Mouse (Mus musculus): ENCODE data around the gene Olfr798.

Gene Olfr798

DNA sequence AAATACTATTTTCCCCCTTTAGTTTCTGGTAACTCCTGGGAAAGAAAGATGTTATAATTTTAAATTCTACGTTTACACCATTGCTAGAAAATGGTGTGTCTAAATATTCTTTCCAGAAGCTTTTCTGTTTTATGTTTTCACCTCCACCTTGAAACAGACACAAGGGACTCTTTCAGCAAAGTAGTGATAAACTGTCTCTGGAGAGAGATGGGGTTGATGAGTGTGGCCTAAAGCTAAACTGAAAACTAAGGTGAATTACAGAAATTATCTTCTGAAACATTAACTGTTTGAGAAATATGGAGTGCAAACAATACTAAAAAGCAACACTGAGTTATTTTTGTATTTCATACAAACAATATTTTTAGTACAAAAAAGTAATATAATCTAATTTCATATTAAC is at the start of gene Olfr798:
Olfr798 (minus strand) TSS at position 101 of the 400 bp plus-strand sequence.
- no peak for DNase-seq (ENCODE audit: low read depth)

DNA sequence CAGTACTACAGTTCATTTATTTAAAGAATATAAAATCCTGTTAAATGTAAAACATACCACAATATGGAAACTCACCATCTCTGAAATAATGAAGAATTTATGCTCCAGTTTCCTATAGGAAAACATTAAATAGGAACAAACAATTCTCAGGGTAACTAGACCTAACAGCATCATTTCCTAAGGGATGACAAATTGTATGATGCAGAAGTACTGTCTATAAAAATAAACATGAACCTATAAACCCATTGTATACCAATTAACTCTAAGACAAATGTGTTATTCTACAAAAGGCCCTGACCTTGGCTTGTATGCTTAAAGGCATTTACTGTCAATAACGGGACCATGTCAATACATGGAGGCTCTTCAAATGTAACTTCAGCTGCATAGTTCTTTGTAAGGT is 46.0 kb upstream of the Olfr798 start, which contains the start of gene Olfr801:
Olfr801 (minus strand) TSS at position 101 of the 400 bp plus-strand sequence.
- DNase-seq (ENCODE audit: low read depth), result no peak

DNA sequence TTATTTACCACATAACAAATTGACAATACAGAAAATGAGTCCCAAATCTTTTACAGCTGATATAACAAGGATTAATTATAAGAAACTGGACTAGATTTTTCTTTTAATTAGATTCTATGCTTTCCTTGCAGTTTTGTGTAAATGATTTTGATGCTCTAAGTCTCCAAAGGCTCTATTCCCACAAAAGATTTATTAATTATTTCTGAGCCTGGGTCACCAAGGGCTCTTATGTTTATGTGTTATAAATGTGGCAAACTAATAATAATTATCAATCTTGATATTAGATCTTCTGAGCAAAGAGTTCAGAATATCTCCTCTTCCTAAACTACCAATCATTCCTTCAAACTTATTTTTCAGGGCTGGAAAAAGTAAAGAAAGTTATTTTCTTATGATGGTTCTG is 29.7 kb upstream of the Olfr798 start, which contains the start of gene Olfr800:
Olfr800 (plus strand) TSS at position 301 of the 400 bp plus-strand sequence.
- no peak for DNase-seq (ENCODE audit: low read depth)

DNA sequence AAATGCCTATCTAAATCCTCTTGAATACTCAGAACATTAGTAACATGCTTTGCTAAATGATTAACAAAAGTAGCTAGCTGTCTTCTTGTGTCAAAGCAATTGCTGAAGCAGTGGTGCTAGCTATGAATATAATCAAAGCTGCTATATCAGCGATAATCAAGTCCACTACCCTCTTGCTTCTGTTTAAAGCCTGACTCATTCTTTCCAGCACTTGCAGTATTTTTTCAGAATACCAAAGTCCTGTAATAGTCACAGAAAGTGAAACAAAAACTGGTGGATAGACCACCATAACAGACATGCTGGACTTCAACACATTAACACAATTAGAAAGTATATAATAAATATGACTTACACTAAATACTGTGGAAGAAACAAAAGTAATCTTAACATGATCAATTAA is 24.0 kb upstream of the Olfr798 start:
- no peak for DNase-seq (ENCODE audit: low read depth)

DNA sequence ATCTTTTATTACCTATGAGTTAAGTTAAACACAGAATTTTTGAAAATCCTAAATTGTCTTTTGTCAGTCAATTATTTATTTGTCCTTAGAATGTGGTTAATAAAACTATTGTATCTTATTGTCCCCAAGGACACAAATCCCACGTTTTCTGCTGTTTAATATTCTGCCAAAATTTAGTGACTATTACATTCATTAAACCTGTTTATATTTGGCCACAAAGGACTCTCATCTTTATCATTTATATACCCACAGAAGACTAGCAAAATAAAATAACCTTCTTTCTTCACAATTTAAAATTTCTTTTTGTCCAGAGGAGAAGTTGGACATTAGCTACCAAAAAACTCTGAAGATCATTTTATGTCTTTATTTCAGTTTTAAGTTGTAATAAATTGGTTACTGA is 9.4 kb upstream of the Olfr798 start, which contains the start of gene Olfr799:
Olfr799 (plus strand) TSS at position 301 of the 400 bp plus-strand sequence.
- no peak for DNase-seq (ENCODE audit: low read depth)

DNA sequence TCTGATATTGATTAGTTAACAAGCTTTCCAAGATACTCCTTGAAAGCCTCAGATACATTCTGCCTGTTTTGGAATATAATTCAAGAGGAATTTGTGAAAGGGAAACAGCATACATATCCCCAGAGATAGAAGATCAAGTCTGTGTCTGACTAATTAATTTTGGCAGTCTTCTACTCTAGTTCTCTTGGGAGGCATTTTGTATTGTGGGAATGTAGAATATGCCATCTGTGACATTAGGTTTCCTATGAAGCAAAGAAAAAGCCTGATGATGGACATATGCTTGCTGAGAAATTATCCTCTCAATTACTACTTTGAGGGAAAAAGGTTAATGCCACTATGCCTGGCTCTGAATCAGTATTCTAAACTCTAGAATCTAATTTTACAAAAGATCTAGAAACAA is 4.5 kb downstream of the Olfr798 start:
- no peak for DNase-seq (ENCODE audit: low read depth)

DNA sequence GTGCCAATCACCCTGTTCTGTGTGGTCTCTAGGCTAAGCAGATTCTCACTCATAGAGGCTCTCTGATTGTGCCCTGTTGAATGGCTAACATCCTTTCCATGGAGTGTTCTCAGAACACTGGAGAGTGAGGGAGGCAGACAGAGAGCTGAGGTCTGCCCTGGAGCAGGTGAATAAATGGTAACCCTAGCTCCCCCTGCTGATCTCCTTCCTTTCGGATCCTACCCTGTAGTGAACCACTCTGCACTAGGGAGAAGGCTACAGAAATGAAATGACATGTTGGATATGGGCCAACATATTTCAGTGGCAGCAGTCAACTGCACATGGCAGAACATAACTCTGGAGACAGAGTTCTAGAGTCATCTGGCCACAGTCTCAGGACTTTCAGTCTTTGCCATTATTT is 6.0 kb downstream of the Olfr798 start:
- no peak for DNase-seq (ENCODE audit: low read depth)

DNA sequence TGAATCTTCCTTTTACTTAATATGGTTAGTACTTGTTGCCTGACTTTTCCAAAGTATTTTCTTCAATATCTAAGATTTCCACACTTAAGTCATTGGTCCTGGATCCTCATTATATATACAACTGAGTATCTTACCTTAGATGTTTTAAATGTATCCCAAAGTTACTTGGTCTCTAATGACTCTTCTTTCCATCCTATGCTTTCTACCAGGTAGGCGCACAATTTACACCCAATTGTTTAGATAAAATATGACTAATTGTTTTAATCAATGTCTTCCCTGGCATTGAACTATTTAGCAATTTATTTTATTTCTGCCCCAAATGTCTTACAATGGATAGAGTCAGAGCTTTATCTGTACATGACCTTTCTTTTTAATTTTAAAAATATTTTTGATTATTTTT is 15.3 kb downstream of the Olfr798 start, which contains the start of gene Olfr796:
Olfr796 (minus strand) TSS at position 101 of the 400 bp plus-strand sequence.
- no peak for DNase-seq (ENCODE audit: low read depth)

DNA sequence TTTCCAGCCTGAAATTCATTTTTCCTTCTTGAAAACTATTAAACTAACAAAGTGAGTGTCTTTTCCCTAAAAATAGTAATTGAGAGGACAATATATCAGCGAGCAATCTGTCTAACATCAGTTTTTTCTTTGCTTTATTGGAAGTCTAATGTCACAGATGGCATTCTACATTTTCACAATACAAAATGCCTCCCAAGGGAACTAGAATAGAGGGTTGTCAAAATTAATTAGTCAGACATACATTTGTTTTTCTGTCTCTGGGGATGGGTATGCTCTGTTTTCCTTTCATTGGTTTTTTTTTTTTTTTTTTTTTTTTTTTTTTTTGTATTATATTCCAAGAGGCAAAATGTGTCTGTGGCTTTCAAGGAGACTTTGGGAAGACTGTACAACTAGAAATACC is 50.7 kb downstream of the Olfr798 start:
- no peak for DNase-seq (ENCODE audit: low read depth)
